Mouse (Mus musculus) heart, embryonic 12.5 days (tissue): Measurements from ENCODE around the gene Zfp131. TPM values are rescaled to one million over a fixed set of nuclear protein-coding genes. Genes with fewer than 3 reads are reported as not detected.
A peak's percentile ranks its signal among the peaks of the same experiment; 100 is the strongest.

ENCODE experiments used
- ATAC-seq: fragments of 200-750 bp; cut with Nextera tagmentation; 2 replicates; pipeline ENCODE4 v1.8.0; 2017; ENCODE audit warnings: moderate TSS enrichment, moderate library complexity; ENCODE audit not compliant: insufficient number of reproducible peaks, low FRiP score
- H3K27ac ChIP-seq: fragments of 300-500 bp; sonication (generic); 2 replicates; pipeline ENCODE4 v1.5.1; 2016; ENCODE audit warnings: mild to moderate bottlenecking, moderate library complexity; ENCODE audit not compliant: poor library complexity, severe bottlenecking
- H3K27me3 ChIP-seq: fragments of 300-500 bp; sonication (generic); replicated peaks from 2 replicates; pipeline ENCODE4 v1.6.1; 2016; ENCODE audit warnings: mild to moderate bottlenecking, moderate library complexity
- H3K36me3 ChIP-seq: fragments of 300-500 bp; sonication (generic); 2 replicates; pipeline ENCODE4 v1.6.1; 2016; ENCODE audit warnings: mild to moderate bottlenecking, moderate library complexity
- H3K4me1 ChIP-seq: fragments of 300-500 bp; sonication (generic); replicated peaks from 2 replicates; pipeline ENCODE4 v1.6.1; 2016; ENCODE audit warnings: mild to moderate bottlenecking
- H3K4me2 ChIP-seq: fragments of 300-500 bp; sonication (generic); 2 replicates; pipeline ENCODE4 v1.6.1; 2016; ENCODE audit warnings: mild to moderate bottlenecking, moderate library complexity
- H3K4me3 ChIP-seq: fragments of 300-500 bp; sonication (generic); 2 replicates; pipeline ENCODE4 v1.5.1; 2016; ENCODE audit warnings: mild to moderate bottlenecking
- H3K9ac ChIP-seq: fragments of 300-500 bp; sonication (generic); 2 replicates; pipeline ENCODE4 v1.6.1; 2016; ENCODE audit warnings: mild to moderate bottlenecking, moderate library complexity
- H3K9me3 ChIP-seq: fragments of 300-500 bp; sonication (generic); replicated peaks from 2 replicates; pipeline ENCODE4 v1.6.1; 2016; ENCODE audit warnings: mild to moderate bottlenecking, moderate library complexity
- WGBS: fragments of 180-500 bp; shearing (Covaris S2); methylation state at CpG from one replicate; pipeline ENCODE4 v1.1.7; 2016; 5-methylcytosine and 5-hydroxymethylcytosine counted together
- polyA plus RNA-seq: library from polyadenylated mRNA; unstranded; fragments of >200 nt; fragmentation: Nextera tagmentation; extraction: Ambion mirVana; gene quantifications from 2 replicates; pipeline ENCODE4 v1.2.1, GENCODE M21; 2016

The Zfp131 gene
- polyA plus RNA-seq, 1 experiment from 2014 or later, result 27.6 TPM

GRCm38 (mm10) chr13:119754635-119755020, 36.1 kb downstream of the Zfp131 start:
- peaks cover 3% of the 10 kb centered on the region; the same call in 1 of the 2 replicates for H3K36me3 ChIP-seq
- peak overlapping the region; percentile 69; the same call in 1 of the 2 replicates for H3K9ac ChIP-seq
- peaks cover 8% of the 10 kb centered on the region; the same call in 1 of the 2 replicates for H3K4me1 ChIP-seq
- peak overlapping the region; percentile 56 for H3K4me3 ChIP-seq
- peak overlapping the region; percentile 96 for H3K4me2 ChIP-seq
- WGBS, result 35% methylated on average over 3 of the region's 3 CpGs
- no peak for ATAC-seq
- H3K9me3 ChIP-seq, result no peaks in the 10 kb centered on the region
- H3K27me3 ChIP-seq, result no peaks in the 10 kb centered on the region
- H3K27ac ChIP-seq, result no peak overlapping the region

DNA sequence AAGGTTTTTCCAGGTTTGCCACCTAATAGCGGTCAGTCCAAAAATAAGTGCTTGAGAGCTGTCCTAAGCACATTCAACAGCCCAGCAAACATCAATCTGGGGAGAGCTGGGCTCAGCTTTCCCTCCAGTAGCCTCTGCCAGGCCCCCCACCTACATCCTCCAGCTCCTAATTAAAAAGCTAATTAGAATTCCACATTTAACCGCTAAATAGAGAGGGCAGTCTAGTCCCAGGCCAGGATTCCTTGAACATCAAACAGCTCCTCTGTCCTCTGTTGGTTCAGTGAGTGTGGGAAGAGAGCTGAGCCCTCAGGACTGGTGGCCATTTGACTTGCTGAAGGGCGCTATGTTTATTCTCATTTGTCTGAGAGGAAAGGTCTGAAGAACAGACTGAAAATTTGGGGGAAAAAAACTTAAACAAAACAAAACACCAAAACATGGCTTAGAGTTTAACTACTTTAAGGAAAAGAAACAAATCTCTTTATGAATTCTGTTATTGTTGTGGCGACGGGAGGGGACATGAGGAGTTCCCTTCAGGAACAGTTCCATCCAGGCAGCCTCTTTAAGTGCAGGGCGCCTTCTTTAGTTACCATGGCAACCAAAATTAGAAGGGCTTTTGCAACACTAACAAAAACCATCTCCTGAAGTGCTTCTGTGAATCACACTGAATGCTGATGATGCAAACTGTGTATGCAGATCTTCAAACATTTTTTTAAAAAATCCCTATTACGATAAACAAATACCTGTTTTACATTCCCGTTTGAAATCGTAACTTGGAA, 36.6 kb downstream of the Zfp131 start:
- Histone ChIP-seq H3K27me3 (no peaks in the 10 kb centered on the region), H3K4me2 (no peak overlapping the region; the same call in 1 of the 2 replicates), H3K27ac (no peak overlapping the region), H3K9ac (no peak overlapping the region), H3K9me3 (no peaks in the 10 kb centered on the region), H3K36me3 (peaks cover under 1% of the 10 kb centered on the region; the same call in 1 of the 2 replicates), H3K4me1 (peaks cover 8% of the 10 kb centered on the region; the same call in 1 of the 2 replicates), H3K4me3 (no peak overlapping the region)
- ATAC-seq, result no peak
- 65% methylated on average over 9 of the region's 9 CpGs for WGBS

GRCm38 (mm10) chr13:119746930-119747329, 43.8 kb downstream of the Zfp131 start:
- ATAC-seq, result no peak
- 69% methylated on average over 4 of the region's 4 CpGs for WGBS

GRCm38 (mm10) chr13:119743470-119743869, 47.2 kb downstream of the Zfp131 start:
- no peak overlapping the region for H3K4me3 ChIP-seq
- peaks cover 9% of the 10 kb centered on the region; the same call in 1 of the 2 replicates for H3K4me1 ChIP-seq
- no peak overlapping the region for H3K4me2 ChIP-seq
- H3K9me3 ChIP-seq, result no peaks in the 10 kb centered on the region; the same call in 1 of the 2 replicates
- ATAC-seq, result no peak
- H3K36me3 ChIP-seq, result no peaks in the 10 kb centered on the region
- H3K9ac ChIP-seq, result no peak overlapping the region
- H3K27ac ChIP-seq, result no peak overlapping the region
- 71% methylated on average over 3 of the region's 3 CpGs for WGBS
- H3K27me3 ChIP-seq, result no peaks in the 10 kb centered on the region

More at GRCm38 (mm10) chr13:119746930-119747329, 43.8 kb downstream of the Zfp131 start:
- Histone ChIP-seq H3K36me3 (no peaks in the 10 kb centered on the region), H3K4me1 (0 out of 2 replicates have a peak, but pooled peaks cover 1% of the 10 kb centered on the region), H3K9me3 (no peaks in the 10 kb centered on the region; the same call in 1 of the 2 replicates), H3K4me3 (no peak overlapping the region), H3K9ac (no peak overlapping the region), H3K4me2 (no peak overlapping the region), H3K27me3 (no peaks in the 10 kb centered on the region), H3K27ac (no peak overlapping the region)

DNA sequence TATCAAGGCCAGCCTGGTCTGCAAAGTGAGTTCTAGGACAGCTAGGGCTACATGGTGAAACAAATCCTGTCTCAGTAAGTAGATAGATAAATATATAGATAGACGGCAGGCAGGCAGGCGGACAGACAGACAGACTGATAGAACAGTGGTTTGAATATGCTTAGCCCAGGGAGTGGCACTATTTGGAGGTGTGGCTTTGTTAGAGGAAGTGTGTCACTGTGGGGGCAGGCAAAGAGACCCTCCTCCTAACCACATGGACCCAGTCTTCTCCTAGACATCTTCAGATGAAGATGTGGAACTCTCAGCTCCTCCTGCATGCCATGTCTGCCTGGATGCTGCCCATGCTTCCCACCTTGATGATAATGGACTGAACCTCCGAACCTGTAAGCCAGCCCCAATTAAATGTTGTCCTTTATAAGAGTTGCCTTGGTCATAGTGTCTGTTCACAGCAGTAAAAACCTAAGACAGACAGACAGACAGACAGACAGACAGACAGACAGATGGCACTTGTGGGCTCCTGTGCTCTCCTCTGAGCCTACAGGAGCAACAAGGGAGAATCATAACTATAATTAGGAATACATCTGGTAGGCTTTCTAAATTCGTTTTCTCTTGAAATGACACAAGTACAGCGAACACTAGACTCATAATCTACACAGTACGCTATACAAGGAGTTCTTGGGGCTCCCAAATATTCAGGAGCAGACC, 47.8 kb downstream of the Zfp131 start:
- ATAC-seq, result no peak
- Histone ChIP-seq H3K4me1 (peaks cover 9% of the 10 kb centered on the region; the same call in 1 of the 2 replicates), H3K9me3 (no peaks in the 10 kb centered on the region), H3K27me3 (no peaks in the 10 kb centered on the region), H3K9ac (no peak overlapping the region), H3K4me3 (no peak overlapping the region), H3K36me3 (no peaks in the 10 kb centered on the region), H3K27ac (no peak overlapping the region), H3K4me2 (no peak overlapping the region)
- WGBS, result 73% methylated on average over 6 of the region's 6 CpGs

- Histone ChIP-seq H3K4me2 (peak overlapping the region; percentile 71), H3K36me3 (no peaks in the 10 kb centered on the region), H3K4me1 (peaks cover 9% of the 10 kb centered on the region; the same call in 1 of the 2 replicates), H3K27ac (no peak overlapping the region), H3K9ac (peak overlapping the region; percentile 58), H3K9me3 (no peaks in the 10 kb centered on the region), H3K27me3 (no peaks in the 10 kb centered on the region), H3K4me3 (peak overlapping the region; percentile 36)
- ATAC-seq, result no peak
- WGBS, result 7% methylated on average over 19 of the region's 19 CpGs
Observed at GRCm38 (mm10) chr13:119741390-119742237, 49.1 kb downstream of the Zfp131 start.

GRCm38 (mm10) chr13:119731448-119731847, 59.2 kb downstream of the Zfp131 start:
- no peak for ATAC-seq
- no peaks in the 10 kb centered on the region for H3K27me3 ChIP-seq
- no peak overlapping the region for H3K4me2 ChIP-seq
- H3K36me3 ChIP-seq, result no peaks in the 10 kb centered on the region
- peaks cover 5% of the 10 kb centered on the region; the same call in 1 of the 2 replicates for H3K4me1 ChIP-seq
- no peak overlapping the region for H3K9ac ChIP-seq
- H3K9me3 ChIP-seq, result no peaks in the 10 kb centered on the region
- 79% methylated on average over 6 of the region's 6 CpGs for WGBS
- H3K4me3 ChIP-seq, result no peak overlapping the region
- H3K27ac ChIP-seq, result no peak overlapping the region

DNA sequence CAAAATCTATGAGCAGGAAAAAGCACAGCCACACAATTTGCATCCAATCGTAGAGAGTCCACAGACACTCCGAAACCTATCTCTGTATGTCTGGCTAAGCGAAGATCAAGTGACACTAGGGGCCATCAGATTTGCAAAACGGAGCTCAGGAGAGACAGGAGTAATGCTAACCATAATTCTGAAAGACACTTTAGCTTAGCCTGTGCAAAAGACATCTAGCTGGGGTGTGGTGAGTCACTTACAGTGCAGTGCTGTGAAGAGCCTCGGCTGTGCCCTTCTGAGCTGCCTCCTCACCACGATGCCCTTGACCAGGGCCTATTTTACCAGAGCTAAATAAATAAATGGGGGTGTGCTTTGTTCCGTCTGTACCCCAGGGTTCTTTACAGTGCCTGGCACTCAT, 61.3 kb downstream of the Zfp131 start:
- Histone ChIP-seq H3K9me3 (no peaks in the 10 kb centered on the region), H3K4me2 (no peak overlapping the region), H3K36me3 (no peaks in the 10 kb centered on the region), H3K27ac (no peak overlapping the region), H3K4me1 (peaks cover 5% of the 10 kb centered on the region; the same call in 1 of the 2 replicates), H3K27me3 (no peaks in the 10 kb centered on the region), H3K9ac (no peak overlapping the region), H3K4me3 (no peak overlapping the region)
- 76% methylated on average over 7 of the region's 7 CpGs for WGBS
- ATAC-seq, result no peak

DNA sequence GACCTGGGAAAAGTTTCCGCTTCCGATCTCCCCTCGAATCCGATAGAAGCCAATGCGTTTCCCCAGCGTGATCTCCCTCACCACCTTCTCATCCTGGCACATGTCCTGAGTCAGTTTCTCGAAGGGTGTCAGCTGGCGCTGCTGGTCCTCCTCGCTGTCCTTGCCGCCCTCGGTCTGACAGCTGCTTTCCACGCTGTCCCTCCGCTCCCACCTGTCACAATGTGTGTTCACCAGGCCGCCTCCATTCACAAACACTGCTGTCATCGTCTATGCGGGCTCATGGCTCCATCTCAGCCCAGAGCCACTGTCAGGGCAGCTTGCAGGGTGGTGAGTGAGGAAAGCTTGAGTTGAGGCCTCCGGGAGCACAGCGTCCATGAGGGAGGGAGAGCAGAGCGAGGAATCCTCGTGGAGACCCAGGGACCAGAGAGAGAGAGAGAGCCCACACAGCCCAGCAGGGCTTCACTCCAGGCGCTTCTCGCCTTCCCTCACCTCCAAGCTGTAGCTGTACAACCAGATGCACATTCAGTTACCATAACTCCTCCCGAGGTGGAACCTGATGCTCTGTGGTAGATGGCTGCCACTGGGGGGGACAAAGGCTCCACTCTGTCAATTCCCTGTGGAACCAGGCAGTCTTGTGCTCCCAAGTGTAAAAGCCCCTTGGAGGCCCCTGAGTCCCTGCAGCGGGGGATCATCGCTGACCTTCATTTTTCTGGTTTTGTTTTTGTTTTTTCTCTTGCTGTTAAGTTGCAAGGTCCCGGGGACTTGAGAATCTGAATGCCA, 62.9 kb downstream of the Zfp131 start:
- Histone ChIP-seq H3K27me3 (no peaks in the 10 kb centered on the region), H3K4me2 (peak overlapping the region; percentile 55), H3K9me3 (no peaks in the 10 kb centered on the region), H3K4me3 (0 out of 2 replicates have a peak overlapping the region, but pooled peaks have one; percentile 5), H3K4me1 (peaks cover 5% of the 10 kb centered on the region; the same call in 1 of the 2 replicates), H3K27ac (no peak overlapping the region), H3K36me3 (no peaks in the 10 kb centered on the region), H3K9ac (peak overlapping the region; percentile 41; the same call in 1 of the 2 replicates)
- no peak for ATAC-seq
- 54% methylated on average over 26 of the region's 26 CpGs for WGBS

GRCm38 (mm10) chr13:119724541-119724940, 66.1 kb downstream of the Zfp131 start:
- H3K27ac ChIP-seq, result no peak overlapping the region
- no peak overlapping the region for H3K4me2 ChIP-seq
- H3K9ac ChIP-seq, result no peak overlapping the region
- no peaks in the 10 kb centered on the region for H3K9me3 ChIP-seq
- no peaks in the 10 kb centered on the region for H3K36me3 ChIP-seq
- H3K4me1 ChIP-seq, result peaks cover 5% of the 10 kb centered on the region; the same call in 1 of the 2 replicates
- ATAC-seq, result no peak
- no peak overlapping the region for H3K4me3 ChIP-seq
- H3K27me3 ChIP-seq, result no peaks in the 10 kb centered on the region
- WGBS, result 82% methylated on average over 7 of the region's 7 CpGs
